Mouse (Mus musculus): ENCODE measurements around the gene Zkscan7. TPM values are rescaled to one million over a fixed set of nuclear protein-coding genes. Genes with fewer than 3 reads are reported as not detected.

The Zkscan7 gene
- polyA plus RNA-seq, 1 experiment from 2014 or later, result 1.0 TPM

GRCm38 (mm10) chr9:122928915-122929314, 43.4 kb downstream of the Zkscan7 start:
- H3K4me1 ChIP-seq (ENCODE audit: control insufficient read depth, low read depth, low read length), result no peaks in the 10 kb centered on the region
- peaks cover under 1% of the 10 kb centered on the region; the same call in 1 of the 2 replicates for H3K27me3 ChIP-seq (ENCODE audit: control insufficient read depth, insufficient read depth, low read depth, low read length)
- no peak for ATAC-seq (ENCODE audit: low read depth)
- H3K9me3 ChIP-seq (replicated peaks; ENCODE audit: control insufficient read depth, low read length), result no peaks in the 10 kb centered on the region
- no peak overlapping the region for H3K4me2 ChIP-seq (ENCODE audit: low read depth, low read length)
- H3K9ac ChIP-seq (ENCODE audit: low read depth, low read length), result no peak overlapping the region
- no peak overlapping the region for H3K27ac ChIP-seq (ENCODE audit: low read length)
- H3K36me3 ChIP-seq (ENCODE audit: control insufficient read depth, insufficient read depth), result peaks cover 12% of the 10 kb centered on the region
- 38% methylated on average over 3 of the region's 3 CpGs for WGBS (ENCODE audit: insufficient replicate concordance)
- no peak overlapping the region for H3K4me3 ChIP-seq (ENCODE audit: low read depth, low read length)

Other genes starting within 250 kb of the Zkscan7 start
- not detected in 2 replicates for gene Topaz1, start 138.3 kb upstream of the Zkscan7 start, polyA plus RNA-seq (2015; fragmentation: Nextera tagmentation; extraction: Ambion mirVana)
- 2.0 and 2.1 TPM in 2 replicates for gene Tcaim, start 80.1 kb upstream of the Zkscan7 start, polyA plus RNA-seq (2015; fragmentation: Nextera tagmentation; extraction: Ambion mirVana)
- gene Gm35549, start 41.6 kb upstream of the Zkscan7 start, polyA plus RNA-seq (2015; fragmentation: Nextera tagmentation; extraction: Ambion mirVana), result 0.16 TPM in 1 of 2 replicates, not detected in the other
- gene Zfp445, start 19.7 kb upstream of the Zkscan7 start, polyA plus RNA-seq (2015; fragmentation: Nextera tagmentation; extraction: Ambion mirVana), result 19.4 and 20.3 TPM in 2 replicates
- 1.6 and 1.8 TPM in 2 replicates for gene Zfp105, start 37.4 kb downstream of the Zkscan7 start, polyA plus RNA-seq (2015; fragmentation: Nextera tagmentation; extraction: Ambion mirVana)
- gene 1110059G10Rik, start 65.3 kb downstream of the Zkscan7 start, polyA plus RNA-seq (2015; fragmentation: Nextera tagmentation; extraction: Ambion mirVana), result 12.0 and 14.0 TPM in 2 replicates
- gene Kif15, start 65.4 kb downstream of the Zkscan7 start, polyA plus RNA-seq (2015; fragmentation: Nextera tagmentation; extraction: Ambion mirVana), result 26.9 and 30.4 TPM in 2 replicates
- 6.5 and 6.6 TPM in 2 replicates for gene Tmem42, start 135.6 kb downstream of the Zkscan7 start, polyA plus RNA-seq (2015; fragmentation: Nextera tagmentation; extraction: Ambion mirVana)
- gene Tgm4, start 149.0 kb downstream of the Zkscan7 start, polyA plus RNA-seq (2015; fragmentation: Nextera tagmentation; extraction: Ambion mirVana), result 0.12 and 0.13 TPM in 2 replicates
- gene Zdhhc3, start 227.5 kb downstream of the Zkscan7 start, polyA plus RNA-seq (2015; fragmentation: Nextera tagmentation; extraction: Ambion mirVana), result 26.3 and 27.6 TPM in 2 replicates
- 63.6 and 67.5 TPM in 2 replicates for gene Exosc7, start 227.5 kb downstream of the Zkscan7 start, polyA plus RNA-seq (2015; fragmentation: Nextera tagmentation; extraction: Ambion mirVana)